Mouse (Mus musculus): Measurements from ENCODE around the gene Lyplal1.

DNA sequence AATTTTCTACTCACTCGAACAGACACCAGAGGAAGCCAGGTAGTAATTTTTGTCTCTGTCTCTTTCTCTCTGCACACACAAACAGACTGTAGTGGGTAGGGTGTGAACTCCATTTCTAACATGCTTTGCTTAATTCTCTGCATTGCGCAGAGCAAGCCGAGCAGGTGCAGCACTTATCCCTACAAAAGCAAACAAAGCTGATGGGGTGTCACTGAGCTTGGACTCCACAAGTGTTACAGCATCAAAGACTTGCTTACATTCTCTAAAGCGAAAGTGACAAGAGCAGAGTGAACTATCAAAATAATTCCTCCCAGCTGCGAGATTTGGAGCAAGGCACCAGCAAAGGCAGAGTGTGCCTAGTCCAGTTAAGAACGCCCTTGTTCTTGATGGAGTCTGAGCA lies 28.3 kb upstream of the Lyplal1 start:
- TF ChIP-seq POLR2A (IDR thresholded peaks at IDR 0.05; ENCODE audit: control insufficient read depth, low read depth, low read length) (no peak), CTCF (IDR thresholded peaks at IDR 0.05; ENCODE audit: control insufficient read depth, insufficient read depth, insufficient replicate concordance, low read depth, low read length) (no peak)
